Mouse (Mus musculus): ENCODE data around the gene Dglucy. TPM values are rescaled to one million over a fixed set of nuclear protein-coding genes. Genes with fewer than 3 reads are reported as not detected.

Gene Dglucy
- polyA plus RNA-seq, 1 experiment from 2014 or later = 5.0 TPM

DNA sequence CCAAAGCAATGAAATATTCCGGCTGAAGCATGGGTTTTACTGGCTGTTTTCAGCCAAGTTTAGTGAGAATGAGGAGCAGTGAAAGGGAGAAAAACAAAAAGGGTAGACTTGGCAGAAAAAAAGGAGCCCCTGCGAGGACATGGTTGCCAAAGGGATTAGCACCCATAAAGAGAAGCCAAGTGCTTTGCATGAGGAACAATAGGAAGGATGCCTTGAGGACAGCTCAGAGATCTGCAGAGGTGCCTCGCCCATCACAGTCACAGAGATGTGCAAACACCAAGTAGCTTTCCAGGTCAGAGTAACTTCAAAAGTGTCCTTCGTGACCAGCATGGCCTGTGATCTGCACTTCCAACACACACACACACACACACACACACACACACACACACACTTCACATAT lies 21.4 kb upstream of the Dglucy start:
- H3K9ac ChIP-seq (ENCODE audit: low read length) = no peak overlapping the region
- no peak for ATAC-seq (ENCODE audit: insufficient read depth, low FRiP score)
- WGBS = 48% methylated on average over 4 of the region's 4 CpGs

DNA sequence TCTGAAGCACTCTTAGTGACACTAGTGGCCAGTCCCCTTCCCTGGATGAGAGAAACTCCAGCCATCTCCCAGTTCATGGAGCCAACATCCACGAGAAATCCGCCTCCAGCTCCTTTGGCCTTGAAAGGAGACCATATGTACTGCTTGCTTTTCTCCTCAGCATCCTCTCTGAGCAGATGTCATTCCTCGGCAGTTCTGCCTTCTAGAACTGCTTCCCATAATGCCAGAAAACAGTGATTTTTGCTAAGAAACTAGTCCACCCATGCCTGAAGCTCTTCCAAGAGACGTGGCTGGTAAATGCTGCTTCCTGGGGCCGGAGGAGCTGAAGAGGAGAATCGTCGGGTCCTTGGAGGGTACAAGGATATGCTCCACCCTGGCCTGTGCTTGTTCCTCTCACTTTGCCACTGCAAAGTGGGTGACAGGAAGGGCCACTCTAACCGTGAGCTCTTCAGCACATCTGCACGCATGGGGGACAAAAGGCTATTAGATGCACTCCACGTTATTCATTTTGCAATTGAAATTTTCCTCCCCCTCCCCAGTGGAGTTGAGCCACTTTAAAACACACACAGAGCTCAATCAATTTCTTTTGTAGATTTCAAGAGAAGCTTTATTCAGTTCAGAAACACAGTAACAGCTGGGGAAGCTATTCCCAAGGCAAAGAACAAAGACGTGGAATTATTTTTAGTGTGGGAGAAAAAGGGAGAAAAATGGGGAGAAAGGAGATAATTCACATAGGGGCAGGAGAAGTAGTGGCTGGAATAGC lies 16.0 kb upstream of the Dglucy start:
- H3K4me2 ChIP-seq (ENCODE audit: low read depth, low read length) = no peak overlapping the region
- no peak for ATAC-seq (ENCODE audit: insufficient read depth, low FRiP score)
- H3K4me1 ChIP-seq (ENCODE audit: control insufficient read depth, insufficient read depth, low read length) = no peaks in the 10 kb centered on the region
- no peaks in the 10 kb centered on the region for H3K27me3 ChIP-seq (ENCODE audit: control insufficient read depth, insufficient read depth, low read length)
- H3K9ac ChIP-seq (ENCODE audit: low read length) = no peak overlapping the region
- WGBS = 61% methylated on average over 11 of the region's 11 CpGs
- no peaks in the 10 kb centered on the region for H3K36me3 ChIP-seq (ENCODE audit: control insufficient read depth, insufficient read depth, low read length)
- H3K9me3 ChIP-seq (replicated peaks; ENCODE audit: control insufficient read depth, low read length) = no peaks in the 10 kb centered on the region
- H3K27ac ChIP-seq (ENCODE audit: low read length) = no peak overlapping the region
- H3K4me3 ChIP-seq (replicated peaks; ENCODE audit: low read length) = no peak overlapping the region

More for the DNA sequence above, 21.4 kb upstream of the Dglucy start:
- no peak overlapping the region for H3K27ac ChIP-seq (ENCODE audit: low read length)
- H3K9me3 ChIP-seq (replicated peaks; ENCODE audit: control insufficient read depth, low read length) = no peaks in the 10 kb centered on the region
- H3K4me3 ChIP-seq (replicated peaks; ENCODE audit: low read length) = no peak overlapping the region
- H3K4me1 ChIP-seq (ENCODE audit: control insufficient read depth, insufficient read depth, low read length) = no peaks in the 10 kb centered on the region
- no peaks in the 10 kb centered on the region for H3K27me3 ChIP-seq (ENCODE audit: control insufficient read depth, insufficient read depth, low read length)
- H3K4me2 ChIP-seq (ENCODE audit: low read depth, low read length) = no peak overlapping the region
- H3K36me3 ChIP-seq (ENCODE audit: control insufficient read depth, insufficient read depth, low read length) = no peaks in the 10 kb centered on the region

DNA sequence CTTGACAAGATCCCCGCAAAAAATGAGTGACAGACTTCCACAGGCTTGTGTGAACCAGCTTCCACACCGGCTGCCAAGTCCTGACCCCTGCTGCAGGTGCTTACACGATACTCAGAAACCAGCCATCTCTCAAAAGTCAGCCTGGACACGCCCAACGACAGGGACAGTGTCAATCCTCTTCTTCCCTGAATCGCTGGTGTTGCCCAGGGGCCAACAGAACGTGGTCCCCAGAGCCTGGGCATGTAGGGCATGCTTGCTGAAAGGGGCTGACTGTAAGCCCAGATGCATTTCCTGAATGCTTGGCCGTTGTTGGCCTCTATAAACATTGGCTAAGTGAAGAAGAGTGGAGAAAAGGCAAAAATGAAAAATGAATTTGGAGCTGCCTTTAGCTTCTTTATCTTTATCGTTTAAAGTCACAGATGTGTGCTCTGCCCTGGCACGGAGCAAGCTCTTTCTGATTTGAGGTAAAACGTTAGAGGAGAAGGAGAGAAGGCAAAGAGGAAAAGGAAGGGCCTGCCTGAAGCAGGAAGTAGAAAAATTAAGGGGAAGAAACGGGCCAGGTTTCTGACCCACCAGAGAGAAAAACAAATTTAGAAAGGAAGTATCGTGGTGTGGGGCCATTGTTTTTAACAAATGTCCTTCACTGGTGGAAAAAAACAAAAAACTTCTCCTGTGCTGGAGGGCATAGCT lies 14.4 kb upstream of the Dglucy start:
- H3K9me3 ChIP-seq (replicated peaks; ENCODE audit: control insufficient read depth, low read length) = no peaks in the 10 kb centered on the region
- ATAC-seq (ENCODE audit: insufficient read depth, low FRiP score) = no peak
- no peaks in the 10 kb centered on the region for H3K27me3 ChIP-seq (ENCODE audit: control insufficient read depth, insufficient read depth, low read length)
- H3K4me1 ChIP-seq (ENCODE audit: control insufficient read depth, insufficient read depth, low read length) = no peaks in the 10 kb centered on the region
- no peak overlapping the region for H3K4me2 ChIP-seq (ENCODE audit: low read depth, low read length)
- H3K4me3 ChIP-seq (replicated peaks; ENCODE audit: low read length) = no peak overlapping the region
- 37% methylated on average over 13 of the region's 13 CpGs for WGBS
- H3K9ac ChIP-seq (ENCODE audit: low read length) = no peak overlapping the region
- no peaks in the 10 kb centered on the region for H3K36me3 ChIP-seq (ENCODE audit: control insufficient read depth, insufficient read depth, low read length)
- H3K27ac ChIP-seq (ENCODE audit: low read length) = no peak overlapping the region

DNA sequence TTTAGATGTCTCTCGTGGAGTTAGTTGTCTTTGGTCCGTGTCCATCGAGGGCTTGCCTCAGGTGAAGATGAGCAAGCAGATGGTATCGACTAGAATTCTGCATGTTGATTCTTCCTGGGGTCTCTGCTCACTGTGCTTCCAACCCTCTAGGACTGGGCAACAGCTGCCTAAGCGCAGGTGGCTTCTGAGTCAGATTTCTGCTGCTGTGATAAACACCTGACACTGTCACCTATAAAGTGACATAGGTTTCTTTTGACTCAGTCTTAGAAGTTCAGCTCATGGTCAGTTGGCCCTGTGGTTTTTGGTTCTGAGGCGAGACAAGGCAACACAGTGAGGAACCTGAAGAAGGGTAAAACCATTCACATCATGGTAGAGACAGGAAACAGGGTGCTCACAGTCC lies 9.0 kb upstream of the Dglucy start:
- no peaks in the 10 kb centered on the region for H3K9me3 ChIP-seq (replicated peaks; ENCODE audit: control insufficient read depth, low read length)
- no peak overlapping the region for H3K9ac ChIP-seq (ENCODE audit: low read length)
- no peak for ATAC-seq (ENCODE audit: insufficient read depth, low FRiP score)
- no peak overlapping the region for H3K4me3 ChIP-seq (replicated peaks; ENCODE audit: low read length)
- H3K4me1 ChIP-seq (ENCODE audit: control insufficient read depth, insufficient read depth, low read length) = no peaks in the 10 kb centered on the region
- H3K36me3 ChIP-seq (ENCODE audit: control insufficient read depth, insufficient read depth, low read length) = no peaks in the 10 kb centered on the region
- H3K4me2 ChIP-seq (ENCODE audit: low read depth, low read length) = no peak overlapping the region
- WGBS = 85% methylated on average over 6 of the region's 6 CpGs
- no peaks in the 10 kb centered on the region for H3K27me3 ChIP-seq (ENCODE audit: control insufficient read depth, insufficient read depth, low read length)
- H3K27ac ChIP-seq (ENCODE audit: low read length) = no peak overlapping the region

DNA sequence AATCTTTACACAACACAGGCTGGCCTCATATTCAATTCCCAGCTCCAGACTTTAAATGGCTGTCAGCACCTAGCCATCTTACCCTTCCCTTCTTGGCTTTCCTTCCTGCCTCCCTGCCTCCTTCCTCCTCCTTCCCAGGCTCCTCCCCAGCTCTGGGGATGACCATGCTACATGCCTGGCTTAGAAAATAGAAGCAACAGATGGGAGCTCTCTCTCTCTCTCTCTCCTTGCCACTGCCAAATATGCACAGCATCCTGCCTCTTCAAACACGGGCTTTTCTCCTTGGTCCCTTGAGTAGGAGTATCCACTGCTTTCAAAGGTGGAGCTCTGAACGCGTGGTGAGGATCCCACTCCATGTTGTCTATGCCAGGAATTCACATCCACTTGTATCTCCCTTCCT lies 8.1 kb upstream of the Dglucy start:
- no peak for ATAC-seq (ENCODE audit: insufficient read depth, low FRiP score)
- Histone ChIP-seq H3K4me1 (ENCODE audit: control insufficient read depth, insufficient read depth, low read length) (no peaks in the 10 kb centered on the region), H3K9ac (ENCODE audit: low read length) (no peak overlapping the region), H3K4me3 (replicated peaks; ENCODE audit: low read length) (no peak overlapping the region), H3K27ac (ENCODE audit: low read length) (no peak overlapping the region), H3K9me3 (replicated peaks; ENCODE audit: control insufficient read depth, low read length) (no peaks in the 10 kb centered on the region), H3K4me2 (ENCODE audit: low read depth, low read length) (no peak overlapping the region), H3K27me3 (ENCODE audit: control insufficient read depth, insufficient read depth, low read length) (no peaks in the 10 kb centered on the region), H3K36me3 (ENCODE audit: control insufficient read depth, insufficient read depth, low read length) (no peaks in the 10 kb centered on the region)
- WGBS = 71% methylated on average over 3 of the region's 3 CpGs

DNA sequence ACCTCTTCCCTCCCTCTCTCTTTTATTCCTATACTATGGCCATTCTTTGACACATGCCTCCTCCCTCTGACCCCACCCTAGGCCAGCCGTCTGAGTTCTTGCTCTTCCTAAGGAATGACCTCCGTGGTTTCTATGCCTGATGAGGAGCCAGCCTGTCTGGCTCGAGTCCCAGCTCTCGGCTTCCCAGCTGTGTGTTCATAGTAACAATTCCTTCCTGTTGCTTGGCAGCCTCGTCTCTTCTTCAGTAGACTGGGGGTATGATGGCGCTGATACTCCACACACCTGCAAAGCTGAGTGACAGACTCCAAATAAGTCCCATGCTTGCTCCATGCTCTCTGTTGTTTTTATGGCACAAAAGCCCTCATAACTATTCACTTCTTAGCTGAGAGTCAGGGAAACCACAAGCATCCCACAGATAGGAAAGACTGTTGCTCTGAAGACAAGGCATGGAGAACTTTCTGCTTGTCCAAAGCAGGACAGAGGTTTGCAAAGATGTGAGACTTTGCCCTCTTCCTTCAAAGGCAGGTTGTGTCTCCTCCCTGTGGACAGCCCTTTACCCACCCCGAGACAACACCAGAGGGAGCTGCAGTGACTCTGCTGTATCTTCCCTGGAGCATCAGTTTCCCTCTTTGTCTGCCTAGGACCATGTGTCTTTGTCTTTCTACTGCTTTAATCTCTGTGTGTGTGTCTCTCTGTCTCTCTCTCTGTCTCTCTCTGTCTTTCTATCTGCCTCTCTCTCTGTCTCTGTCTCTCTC lies 6.5 kb upstream of the Dglucy start:
- no peaks in the 10 kb centered on the region for H3K36me3 ChIP-seq (ENCODE audit: control insufficient read depth, insufficient read depth, low read length)
- no peaks in the 10 kb centered on the region for H3K27me3 ChIP-seq (ENCODE audit: control insufficient read depth, insufficient read depth, low read length)
- H3K4me1 ChIP-seq (ENCODE audit: control insufficient read depth, insufficient read depth, low read length) = no peaks in the 10 kb centered on the region
- no peak for ATAC-seq (ENCODE audit: insufficient read depth, low FRiP score)
- H3K27ac ChIP-seq (ENCODE audit: low read length) = no peak overlapping the region
- no peak overlapping the region for H3K4me3 ChIP-seq (replicated peaks; ENCODE audit: low read length)
- no peak overlapping the region for H3K4me2 ChIP-seq (ENCODE audit: low read depth, low read length)
- H3K9ac ChIP-seq (ENCODE audit: low read length) = no peak overlapping the region
- WGBS = 26% methylated on average over 7 of the region's 7 CpGs
- H3K9me3 ChIP-seq (replicated peaks; ENCODE audit: control insufficient read depth, low read length) = no peaks in the 10 kb centered on the region

DNA sequence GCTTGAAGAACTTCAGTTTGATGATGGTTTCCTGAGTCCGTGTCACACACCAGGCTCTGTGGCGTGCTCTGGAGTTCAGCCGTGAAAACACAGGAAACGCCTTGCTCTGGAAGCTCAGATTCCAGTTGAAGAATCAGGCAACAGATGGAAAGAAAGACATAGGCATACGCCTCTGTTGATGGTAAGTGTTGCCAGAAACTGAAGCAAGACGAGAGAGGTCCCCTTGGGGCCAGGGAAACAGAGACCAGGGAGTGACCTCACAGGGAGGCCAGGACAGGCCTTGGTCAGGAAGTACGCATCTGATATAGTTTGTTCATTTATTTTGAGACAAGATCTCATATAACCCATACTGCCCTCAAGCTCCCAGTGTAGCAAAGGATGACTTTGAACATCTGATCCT lies 4.1 kb upstream of the Dglucy start:
- 68% methylated on average over 7 of the region's 7 CpGs for WGBS
- Histone ChIP-seq H3K36me3 (ENCODE audit: control insufficient read depth, insufficient read depth, low read length) (no peaks in the 10 kb centered on the region), H3K9ac (ENCODE audit: low read length) (no peak overlapping the region), H3K27ac (ENCODE audit: low read length) (no peak overlapping the region), H3K4me2 (ENCODE audit: low read depth, low read length) (no peak overlapping the region), H3K9me3 (replicated peaks; ENCODE audit: control insufficient read depth, low read length) (no peaks in the 10 kb centered on the region), H3K4me3 (replicated peaks; ENCODE audit: low read length) (no peak overlapping the region), H3K27me3 (ENCODE audit: control insufficient read depth, insufficient read depth, low read length) (no peaks in the 10 kb centered on the region), H3K4me1 (ENCODE audit: control insufficient read depth, insufficient read depth, low read length) (peaks cover 12% of the 10 kb centered on the region)
- ATAC-seq (ENCODE audit: insufficient read depth, low FRiP score) = no peak

DNA sequence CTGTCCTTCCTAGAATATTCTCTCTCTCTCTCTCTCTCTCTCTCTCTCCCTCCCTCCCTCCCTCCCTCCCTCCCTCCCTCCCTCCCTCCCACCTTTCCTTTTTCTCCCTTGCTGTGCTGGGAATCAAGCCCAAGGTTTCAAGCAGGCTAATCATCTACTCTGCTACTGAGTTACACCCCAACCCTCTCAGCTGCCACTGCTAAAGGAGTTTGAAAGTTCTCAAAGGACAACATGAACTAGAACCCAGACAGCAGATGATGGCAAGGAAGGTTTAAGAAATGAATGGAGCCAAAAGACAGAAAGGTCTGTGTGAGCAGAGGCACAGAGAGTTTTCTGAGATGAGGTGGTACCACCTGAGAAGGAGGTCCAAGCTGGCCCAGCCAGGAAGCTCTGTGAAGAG lies 3.6 kb upstream of the Dglucy start:
- H3K9ac ChIP-seq (ENCODE audit: low read length) = no peak overlapping the region
- ATAC-seq (ENCODE audit: insufficient read depth, low FRiP score) = no peak

DNA sequence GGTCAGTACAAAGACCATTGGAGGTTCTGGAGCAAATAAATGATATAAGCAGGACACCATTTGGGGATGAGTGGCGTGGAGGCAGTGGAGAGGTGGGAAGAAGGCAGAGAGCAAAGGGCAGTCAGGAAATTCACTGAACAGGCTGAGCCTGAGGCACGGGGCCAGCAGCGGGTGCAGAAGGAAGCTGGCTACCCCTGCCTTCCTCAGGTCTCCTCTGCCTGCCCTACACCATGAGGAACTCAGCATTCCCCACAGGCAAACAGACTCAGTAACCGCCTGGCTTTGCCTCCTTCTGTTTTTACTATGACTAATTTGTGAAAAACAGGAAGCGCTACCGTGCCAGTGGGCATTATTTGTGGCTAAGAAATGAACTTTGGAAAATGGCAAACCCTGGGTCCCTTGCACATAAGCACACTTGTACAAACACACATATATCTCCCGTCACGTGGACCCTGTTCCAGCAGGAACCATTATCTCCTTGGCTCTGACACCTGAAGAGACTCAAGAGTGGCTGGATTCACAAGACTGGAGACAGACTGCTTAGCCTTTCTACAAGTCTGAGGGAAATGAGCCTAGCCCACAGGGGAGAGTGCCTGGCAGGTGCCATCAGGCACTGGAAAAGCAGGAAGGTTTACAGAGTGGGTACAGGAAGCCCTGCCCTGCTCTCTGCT lies 2.8 kb upstream of the Dglucy start:
- H3K4me1 ChIP-seq (ENCODE audit: control insufficient read depth, insufficient read depth, low read length) = peaks cover 13% of the 10 kb centered on the region
- no peak for ATAC-seq (ENCODE audit: insufficient read depth, low FRiP score)

More for the DNA sequence above, 3.6 kb upstream of the Dglucy start:
- Histone ChIP-seq H3K27me3 (ENCODE audit: control insufficient read depth, insufficient read depth, low read length) (no peaks in the 10 kb centered on the region), H3K36me3 (ENCODE audit: control insufficient read depth, insufficient read depth, low read length) (no peaks in the 10 kb centered on the region), H3K4me2 (ENCODE audit: low read depth, low read length) (no peak overlapping the region), H3K4me1 (ENCODE audit: control insufficient read depth, insufficient read depth, low read length) (peaks cover 13% of the 10 kb centered on the region), H3K4me3 (replicated peaks; ENCODE audit: low read length) (no peak overlapping the region), H3K9me3 (replicated peaks; ENCODE audit: control insufficient read depth, low read length) (no peaks in the 10 kb centered on the region), H3K27ac (ENCODE audit: low read length) (no peak overlapping the region)

More for the DNA sequence above, 2.8 kb upstream of the Dglucy start:
- no peak overlapping the region for H3K27ac ChIP-seq (ENCODE audit: low read length)
- H3K9ac ChIP-seq (ENCODE audit: low read length) = no peak overlapping the region
- no peak overlapping the region for H3K4me3 ChIP-seq (replicated peaks; ENCODE audit: low read length)
- no peak overlapping the region for H3K4me2 ChIP-seq (ENCODE audit: low read depth, low read length)
- H3K36me3 ChIP-seq (ENCODE audit: control insufficient read depth, insufficient read depth, low read length) = no peaks in the 10 kb centered on the region
- 60% methylated on average over 8 of the region's 8 CpGs for WGBS
- no peaks in the 10 kb centered on the region for H3K9me3 ChIP-seq (replicated peaks; ENCODE audit: control insufficient read depth, low read length)
- H3K27me3 ChIP-seq (ENCODE audit: control insufficient read depth, insufficient read depth, low read length) = no peaks in the 10 kb centered on the region

Data from stomach, embryonic 16.5 days (tissue).